30 mouse cellular contexts compared by ENCODE assay signal in the genomic region with DNA sequence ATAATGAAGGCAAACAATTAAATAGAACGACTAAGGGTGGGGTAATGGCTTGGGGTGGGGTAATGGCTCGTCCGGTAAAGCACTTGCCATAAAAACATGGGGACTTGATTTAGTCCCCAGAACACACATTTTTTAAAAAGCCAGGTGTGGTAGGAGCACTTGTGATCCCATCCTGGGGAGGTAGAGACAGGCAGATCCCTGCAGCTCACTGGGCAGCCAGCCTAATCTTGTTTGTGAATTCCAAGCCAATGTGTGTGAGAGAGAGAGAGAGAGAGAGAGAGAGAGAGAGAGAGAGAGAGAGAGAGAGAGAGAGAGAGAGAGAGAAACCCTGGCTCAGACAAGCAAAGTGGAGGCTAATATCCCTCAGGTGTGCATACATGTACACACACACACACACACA. TPM values are rescaled to one million over a fixed set of nuclear protein-coding genes. Genes with fewer than 3 reads are reported as not detected.
DNase-seq lines count a peak whose midpoint lies in the region; TF ChIP-seq lines count a peak whose summit lies in the region.
"Had no signal": no experiment of that assay in that cellular context is flagged by ENCODE, and none has a peak within 500 bp of the region (broad histone marks: within the 10 kb centered on the region; RNA-seq: fewer than 3 reads in every experiment).

No protein-coding gene starts in this region.

- no peaks in the 10 kb centered on the region for H3K79me2 ChIP-seq in MEL (ENCODE audit: control insufficient read depth, insufficient read depth, low read length, poor library complexity)

- H3K36me3 ChIP-seq in MEL (ENCODE audit: control insufficient read depth in 1 of 2, insufficient read depth in 2 of 2, low read length in 2 of 2) = peaks cover 0 to 4% of the 10 kb centered on the region in 2 experiments; a peak in 2 of 4 replicates
- no peaks in the 10 kb centered on the region for H3K36me3 ChIP-seq in hindbrain, embryonic 10.5 days
- H3K36me3 ChIP-seq: intestine, embryonic 15.5 days; limb, embryonic 15.5 days; lung, embryonic 15.5 days; midbrain, embryonic 13.5 days; neural tube, embryonic 12.5 days had no signal

- H3K9me3 ChIP-seq in MEL (replicated peaks; ENCODE audit: insufficient read depth, low read length) = no peaks in the 10 kb centered on the region
- no peaks in the 10 kb centered on the region for H3K9me3 ChIP-seq in hindbrain, embryonic 10.5 days
- H3K9me3 ChIP-seq: forebrain, embryonic 13.5 days; intestine, embryonic 15.5 days; limb, embryonic 15.5 days; lung, embryonic 15.5 days; megakaryocyte, embryonic 14.5 days; midbrain, embryonic 13.5 days; neural tube, embryonic 12.5 days had no signal

- H3K27ac ChIP-seq in MEL (ENCODE audit: control insufficient read depth, low read depth, low read length) = no peak overlapping the region
- H3K27ac ChIP-seq in hindbrain, embryonic 10.5 days = no peak overlapping the region
- H3K27ac ChIP-seq: forebrain, embryonic 13.5 days; intestine, embryonic 15.5 days; limb, embryonic 15.5 days; liver, embryonic 14.5 days; lung, embryonic 15.5 days; midbrain, embryonic 13.5 days; neural tube, embryonic 12.5 days had no signal

- no peak overlapping the region for H3K4me3 ChIP-seq in MEL (ENCODE audit: control insufficient read depth in 1 of 2, insufficient read depth in 1 of 2, low read depth in 2 of 2, low read length in 2 of 2)
- H3K4me3 ChIP-seq in hindbrain, embryonic 10.5 days = no peak overlapping the region
- H3K4me3 ChIP-seq: forebrain, embryonic 13.5 days; intestine, embryonic 15.5 days; limb, embryonic 15.5 days; lung, embryonic 15.5 days; megakaryocyte, embryonic 14.5 days; midbrain, embryonic 13.5 days; neural tube, embryonic 12.5 days had no signal

- TF ChIP-seq POLR2A in MEL (IDR thresholded peaks at IDR 0.05; ENCODE audit: control insufficient read depth in 1 of 2, insufficient read depth in 1 of 2, low read depth in 1 of 2, low read length in 2 of 2, poor library complexity in 1 of 2) = no peak

- no peak for TF ChIP-seq RAD21 in MEL (IDR thresholded peaks at IDR 0.05; ENCODE audit: low read depth, low read length)

- TF ChIP-seq CTCF in MEL (IDR thresholded peaks at IDR 0.05 in 2 of 3, conservative IDR thresholded peaks at IDR 0.05 in 1 of 3; ENCODE audit: control insufficient read depth in 1 of 3, insufficient read depth in 1 of 3, low read depth in 2 of 3, low read length in 3 of 3, poor library complexity in 1 of 3, severe bottlenecking in 1 of 3) = no peak

- no peak overlapping the region for H3K9ac ChIP-seq in MEL (ENCODE audit: control insufficient read depth, low read depth, low read length, poor library complexity, severe bottlenecking)
- H3K9ac ChIP-seq: forebrain, embryonic 13.5 days; intestine, embryonic 15.5 days; limb, embryonic 15.5 days; liver, embryonic 14.5 days; lung, embryonic 15.5 days; midbrain, embryonic 13.5 days; neural tube, embryonic 12.5 days had no signal

- peak; percentile 59 for DNase-seq in heart, adult 11 months
- no peak for DNase-seq in heart, postnatal 25 days (ENCODE audit: low spot score)
- no peak for DNase-seq in MEL (ENCODE audit: low read depth, low spot score)
- DNase-seq in cerebellum, adult 18-20 months = peak; percentile 37 to 51
- DNase-seq in cerebellum, postnatal 14 days = peak; percentile 55 to 59
- DNase-seq in hindbrain, embryonic 10.5 days (ENCODE audit: low spot score) = no peak
- DNase-seq in adrenal gland, adult 18-20 months (ENCODE audit: low spot score in 2 of 2) = no peak
- DNase-seq: adrenal gland, postnatal 10 days; gastrocnemius, postnatal 10 days; kidney, adult 9 months; kidney, postnatal 14 days; left cerebral cortex, postnatal 4 days; lung, postnatal 36 days; retina, postnatal 1 day had no signal

- intact Hi-C loops in heart, postnatal 25 days (cut with DNase I) = no loop called here

- H3K27me3 ChIP-seq in MEL (ENCODE audit: control insufficient read depth in 1 of 2, insufficient read depth in 2 of 2, low read length in 2 of 2) = peaks cover 0 to 1% of the 10 kb centered on the region in 2 experiments; a peak in 2 of 4 replicates
- no peaks in the 10 kb centered on the region for H3K27me3 ChIP-seq in hindbrain, embryonic 10.5 days (ENCODE audit: insufficient read depth, poor library complexity, severe bottlenecking)
- H3K27me3 ChIP-seq: forebrain, embryonic 13.5 days; intestine, embryonic 15.5 days; limb, embryonic 15.5 days; lung, embryonic 15.5 days; midbrain, embryonic 13.5 days; neural tube, embryonic 12.5 days had no signal

- WGBS in hindbrain, embryonic 10.5 days = 76% methylated on average over 3 of the region's 3 CpGs

- peaks cover 0 to 4% of the 10 kb centered on the region in 2 experiments; a peak in 1 of 4 replicates for H3K4me1 ChIP-seq in MEL (ENCODE audit: control insufficient read depth in 1 of 2, insufficient read depth in 2 of 2, low read length in 2 of 2)
- no peaks in the 10 kb centered on the region for H3K4me1 ChIP-seq in hindbrain, embryonic 10.5 days (replicated peaks)
- H3K4me1 ChIP-seq: forebrain, embryonic 13.5 days; intestine, embryonic 15.5 days; limb, embryonic 15.5 days; lung, embryonic 15.5 days; midbrain, embryonic 13.5 days; neural tube, embryonic 12.5 days had no signal

- TF ChIP-seq EP300 in MEL (IDR thresholded peaks at IDR 0.05; ENCODE audit: low read depth in 1 of 2, low read length in 2 of 2) = no peak

TF ChIP-seq in MEL, 35 proteins besides CTCF, POLR2A, EP300 and RAD21:
- TF ChIP-seq JUND (IDR thresholded peaks at IDR 0.05; ENCODE audit: low read depth, low read length) = 0 out of 2 replicates have a peak, but pooled peaks have one; percentile 20
- TF ChIP-seq MYB (IDR thresholded peaks at IDR 0.05; ENCODE audit: low read depth, low read length) = no peak

RNA-seq across cellular contexts. Expression of a gene that starts 9.8 kb away (rescaled TPM):
- 1 to 10 TPM; 3.6 to 4.0 TPM for total RNA-seq in heart, postnatal 25 days (2021)
- not detected in 2 replicates for total RNA-seq in MEL (2012; rRNA removed)
- polyA plus RNA-seq in MEL (2012; ENCODE audit: insufficient read depth in 1 of 2, insufficient read length in 2 of 2, low read depth in 1 of 2, low replicate concordance in 2 of 2, missing spikeins in 1 of 2) = not detected
- polyA plus RNA-seq in hindbrain, embryonic 10.5 days (2016; fragmentation: Nextera tagmentation; extraction: Ambion mirVana) = 0.21 TPM in 1 of 2 replicates, not detected in the other
- total RNA-seq in adrenal gland, adult 18-20 months (2021) = under 1 TPM; 0.36 to 0.38 TPM
- total RNA-seq: granulocyte monocyte progenitor cell, adult 5-6 weeks had no signal
- polyA plus RNA-seq: liver, embryonic 14.5 days; spleen, adult 2 months had no signal

RNA-seq across cellular contexts. Expression of a gene that starts 53.6 kb away (rescaled TPM):
- not detected for total RNA-seq in heart, postnatal 25 days (2021)
- total RNA-seq in MEL (2012; rRNA removed) = not detected in 2 replicates
- not detected for polyA plus RNA-seq in MEL (2012; ENCODE audit: insufficient read depth in 1 of 2, insufficient read length in 2 of 2, low read depth in 1 of 2, low replicate concordance in 2 of 2, missing spikeins in 1 of 2)
- polyA plus RNA-seq in hindbrain, embryonic 10.5 days (2016; fragmentation: Nextera tagmentation; extraction: Ambion mirVana) = 0.04 TPM in 1 of 2 replicates, not detected in the other
- under 1 TPM in 1 of 2 experiments, not detected in 1; 0.20 TPM for total RNA-seq in adrenal gland, adult 18-20 months (2021)
- total RNA-seq: ES-E14; gastrocnemius, postnatal 10 days; granulocyte monocyte progenitor cell, adult 5-6 weeks; heart, postnatal 36 days; layer of hippocampus, adult 18-20 months; left cerebral cortex, adult 8-10 months had no signal
- polyA plus RNA-seq: forebrain, embryonic 13.5 days; intestine, embryonic 15.5 days; liver, embryonic 14.5 days; lung, embryonic 15.5 days; midbrain, embryonic 13.5 days; Patski; urinary bladder, adult 2 months had no signal

Comparison
In these comparisons a context has a peak if more than half of its experiments do, and no peak if none do; other contexts are left out.
1. DNase-seq: peak in heart, adult 11 months (single experiment), cerebellum, adult 18-20 months (2 of 2) and cerebellum, postnatal 14 days (2 of 2); none in heart, postnatal 25 days (single experiment), MEL (single experiment), hindbrain, embryonic 10.5 days (single experiment) and adrenal gland, adult 18-20 months (0 of 2).